Mouse (Mus musculus): ENCODE data around the gene Zbp1. TPM values are rescaled to one million over a fixed set of nuclear protein-coding genes. Genes with fewer than 3 reads are reported as not detected.

The Zbp1 gene
- total and polyA plus RNA-seq, 2 experiments from 2014 or later, result 0.44 to 0.52 TPM

DNA sequence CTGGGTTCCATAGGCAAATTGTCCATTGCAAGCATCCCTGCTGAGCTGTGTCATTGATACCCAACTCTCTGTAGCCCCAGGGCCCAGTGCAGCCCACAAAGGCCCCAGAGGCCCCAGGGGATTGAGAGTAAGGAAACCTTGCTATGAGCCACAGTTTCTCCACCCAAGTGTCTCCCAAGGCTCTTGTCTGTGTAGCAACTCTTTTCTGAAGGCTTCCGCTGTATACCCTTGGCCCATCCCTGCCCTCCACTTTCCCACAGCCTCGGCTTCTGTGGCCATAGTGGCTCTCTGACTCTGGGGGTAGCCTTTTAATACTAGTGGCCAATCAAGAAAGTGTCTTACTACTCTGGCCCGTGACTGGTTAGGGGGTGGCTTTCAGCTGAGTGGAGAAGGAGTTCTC lies 15.0 kb downstream of the Zbp1 start:
- H3K9me3 ChIP-seq (ENCODE audit: low read length), result 0 out of 2 replicates have a peak, but pooled peaks cover 4% of the 10 kb centered on the region
- no peak for TF ChIP-seq CTCF (IDR thresholded peaks at IDR 0.05; ENCODE audit: low read depth)
- H3K27ac ChIP-seq (ENCODE audit: low read depth, low read length), result no peak overlapping the region
- no peak overlapping the region for H3K9ac ChIP-seq
- WGBS, result 77% methylated on average over 3 of the region's 3 CpGs
- no peak overlapping the region for H3K4me3 ChIP-seq (ENCODE audit: low read depth, low read length)
- no peak for ATAC-seq
- H3K36me3 ChIP-seq (ENCODE audit: insufficient read depth), result no peaks in the 10 kb centered on the region
- H3K4me1 ChIP-seq (ENCODE audit: insufficient read depth), result no peaks in the 10 kb centered on the region
- H3K27me3 ChIP-seq (ENCODE audit: insufficient read depth, low read length), result no peaks in the 10 kb centered on the region
- H3K4me2 ChIP-seq (ENCODE audit: low read depth), result no peak overlapping the region
- no peak for DNase-seq

DNA sequence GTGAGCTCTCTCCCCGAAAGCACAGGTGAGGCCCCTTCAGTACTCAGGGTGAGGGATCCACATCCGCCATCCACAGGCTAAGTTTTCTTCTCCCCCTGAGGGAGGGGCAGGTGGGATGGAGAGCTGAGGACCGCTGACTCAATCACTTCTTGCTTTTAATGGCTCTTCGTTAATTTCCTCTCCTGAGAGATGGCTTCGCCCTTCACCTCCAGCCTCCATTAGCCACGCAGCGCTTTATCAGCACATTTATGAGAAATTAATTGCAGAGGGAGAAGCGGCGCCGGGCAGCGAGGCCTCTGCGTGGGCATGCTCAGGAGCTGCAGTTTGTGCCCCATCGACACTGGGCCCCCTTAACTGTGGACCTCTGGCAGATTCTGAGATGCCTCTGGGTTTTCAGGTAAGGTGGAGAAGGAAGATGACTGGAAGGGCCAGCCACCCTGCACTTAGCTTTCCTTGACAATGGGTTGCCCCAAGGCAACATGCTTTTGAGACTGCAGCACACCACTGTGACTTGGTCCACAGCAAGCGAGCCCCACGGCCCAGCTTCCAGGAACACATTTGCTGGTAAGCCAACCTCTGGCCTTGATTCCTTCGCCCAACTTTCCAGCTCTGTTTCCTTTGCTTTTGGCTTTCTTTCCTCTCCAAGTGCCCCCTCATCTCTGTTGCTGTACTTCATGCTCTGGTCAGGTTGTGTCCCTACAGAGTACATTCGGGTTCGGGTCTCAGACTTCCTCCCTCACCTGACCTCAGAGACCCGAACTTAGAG lies 15.6 kb downstream of the Zbp1 start:
- DNase-seq (no peak), ATAC-seq (no peak)
- Histone ChIP-seq H3K9me3 (ENCODE audit: low read length) (0 out of 2 replicates have a peak, but pooled peaks cover 6% of the 10 kb centered on the region), H3K4me3 (ENCODE audit: low read depth, low read length) (no peak overlapping the region), H3K27ac (ENCODE audit: low read depth, low read length) (no peak overlapping the region), H3K36me3 (ENCODE audit: insufficient read depth) (no peaks in the 10 kb centered on the region), H3K4me1 (ENCODE audit: insufficient read depth) (no peaks in the 10 kb centered on the region), H3K27me3 (ENCODE audit: insufficient read depth, low read length) (no peaks in the 10 kb centered on the region), H3K4me2 (ENCODE audit: low read depth) (no peak overlapping the region), H3K9ac (no peak overlapping the region)
- 81% methylated on average over 19 of the region's 19 CpGs for whole genome bisulfite sequencing
- TF ChIP-seq CTCF (IDR thresholded peaks at IDR 0.05; ENCODE audit: low read depth), result no peak

DNA sequence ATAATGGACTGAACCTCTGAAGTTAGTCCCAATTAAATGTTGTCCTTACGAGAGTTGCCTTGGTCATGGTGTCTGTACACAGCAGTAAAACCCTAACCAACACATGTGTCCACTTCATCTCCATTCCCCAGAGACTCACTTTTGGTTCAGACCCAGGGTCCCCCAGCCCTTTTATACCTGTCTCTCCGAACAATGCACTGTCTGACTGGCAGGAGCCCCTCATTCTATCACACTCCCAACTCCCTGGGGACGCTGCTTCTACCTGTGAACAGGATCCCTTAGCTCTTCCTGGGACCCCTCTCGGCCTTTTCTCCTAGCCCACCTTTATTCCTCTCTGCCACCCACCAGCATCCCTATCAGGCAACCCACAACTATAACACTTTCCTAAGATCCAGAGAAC lies 23.9 kb downstream of the Zbp1 start:
- WGBS, result 88% methylated on average over 4 of the region's 4 CpGs
- no peak for DNase-seq
- Histone ChIP-seq H3K4me2 (ENCODE audit: low read depth) (no peak overlapping the region), H3K4me1 (ENCODE audit: insufficient read depth) (no peaks in the 10 kb centered on the region), H3K27me3 (ENCODE audit: insufficient read depth, low read length) (no peaks in the 10 kb centered on the region), H3K27ac (ENCODE audit: low read depth, low read length) (no peak overlapping the region), H3K9me3 (ENCODE audit: low read length) (0 out of 2 replicates have a peak, but pooled peaks cover 6% of the 10 kb centered on the region), H3K36me3 (ENCODE audit: insufficient read depth) (no peaks in the 10 kb centered on the region), H3K9ac (no peak overlapping the region), H3K4me3 (ENCODE audit: low read depth, low read length) (no peak overlapping the region)
- no peak for ATAC-seq
- TF ChIP-seq CTCF (IDR thresholded peaks at IDR 0.05; ENCODE audit: low read depth), result no peak

DNA sequence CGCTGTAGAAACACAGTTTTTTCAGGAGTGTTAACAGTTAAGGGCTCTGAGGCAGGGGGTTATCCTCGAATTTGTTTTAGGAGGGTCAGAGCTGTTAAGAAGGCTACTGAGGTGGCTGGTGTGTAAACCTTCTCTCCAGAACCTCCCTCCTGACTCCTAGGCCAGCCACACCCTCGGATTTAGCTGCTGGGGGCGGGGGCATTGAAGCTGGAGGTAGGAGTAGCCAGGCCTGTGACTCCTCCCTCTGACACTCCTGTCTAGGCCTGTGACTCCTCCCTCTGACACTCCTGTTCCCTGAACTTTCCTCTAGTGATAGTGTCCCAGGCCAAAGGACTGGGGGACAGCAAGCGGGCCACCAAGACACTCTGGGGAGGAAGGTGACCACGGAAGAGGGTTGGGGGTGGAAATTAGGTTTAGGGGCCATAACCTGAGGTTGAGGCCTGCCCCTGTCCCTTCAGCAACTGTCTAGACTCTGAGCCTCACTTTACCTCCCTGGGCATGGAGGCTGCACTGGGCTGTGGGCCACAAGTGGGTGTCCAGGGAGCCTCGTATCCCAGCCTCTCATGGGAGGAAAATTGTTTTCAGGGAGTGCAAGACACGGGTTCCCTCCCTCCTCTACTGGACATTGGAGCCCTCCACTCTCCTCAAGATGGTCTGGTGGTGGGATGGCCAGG lies 31.4 kb downstream of the Zbp1 start:
- DNase-seq (no peak), ATAC-seq (no peak)
- no peaks in the 10 kb centered on the region for H3K27me3 ChIP-seq (ENCODE audit: insufficient read depth, low read length)
- no peak for TF ChIP-seq CTCF (IDR thresholded peaks at IDR 0.05; ENCODE audit: low read depth)
- H3K36me3 ChIP-seq (ENCODE audit: insufficient read depth), result no peaks in the 10 kb centered on the region
- no peaks in the 10 kb centered on the region for H3K9me3 ChIP-seq (ENCODE audit: low read length)
- H3K4me3 ChIP-seq (ENCODE audit: low read depth, low read length), result no peak overlapping the region
- no peak overlapping the region for H3K9ac ChIP-seq
- no peak overlapping the region for H3K4me2 ChIP-seq (ENCODE audit: low read depth)
- WGBS, result 40% methylated on average over 8 of the region's 8 CpGs
- no peaks in the 10 kb centered on the region for H3K4me1 ChIP-seq (ENCODE audit: insufficient read depth)
- no peak overlapping the region for H3K27ac ChIP-seq (ENCODE audit: low read depth, low read length)

DNA sequence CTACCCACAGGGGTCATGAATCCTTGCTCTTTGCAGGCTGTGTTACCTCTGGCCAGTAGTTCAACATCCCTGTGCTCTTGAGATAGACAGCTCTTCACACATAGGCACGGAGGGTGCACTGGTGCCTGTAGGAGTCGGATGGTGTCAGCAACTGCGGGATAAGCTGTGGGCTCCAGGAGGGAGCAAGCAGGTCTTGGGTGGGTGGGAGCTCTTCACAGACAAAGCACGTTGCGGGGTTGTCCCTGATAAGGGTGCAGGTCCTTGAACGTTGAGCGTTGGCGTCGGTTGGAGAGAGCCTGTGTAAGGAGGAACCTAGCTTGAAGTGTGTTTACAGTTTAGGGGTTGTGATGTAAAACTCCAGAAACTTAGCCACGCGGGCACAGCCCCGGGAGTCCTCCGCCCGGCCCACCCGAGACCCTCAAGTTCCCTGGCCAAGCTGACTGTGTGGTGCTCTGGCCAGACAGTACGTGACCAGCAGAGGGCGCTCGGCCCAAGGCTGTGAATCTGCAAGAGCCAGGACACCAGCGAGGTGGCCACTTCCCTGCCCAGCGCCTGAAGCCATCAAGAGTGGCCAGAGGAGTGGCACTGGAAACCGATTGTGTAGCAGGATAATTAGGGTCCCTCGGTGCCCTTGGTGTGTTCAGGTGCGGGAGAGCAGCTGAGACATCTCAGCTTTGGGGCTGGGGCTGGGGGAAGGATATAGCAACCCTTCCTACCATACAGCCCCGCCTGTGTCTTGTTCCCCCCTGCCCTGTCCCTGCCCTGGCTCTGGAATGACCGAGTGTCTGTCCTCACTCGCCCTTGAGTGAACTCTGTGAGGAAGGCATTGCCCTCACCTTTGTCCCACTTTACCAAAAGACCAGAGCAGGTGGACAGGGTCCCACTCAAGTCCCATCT lies 32.4 kb downstream of the Zbp1 start:
- no peaks in the 10 kb centered on the region for H3K27me3 ChIP-seq (ENCODE audit: insufficient read depth, low read length)
- H3K36me3 ChIP-seq (ENCODE audit: insufficient read depth), result no peaks in the 10 kb centered on the region
- H3K4me3 ChIP-seq (ENCODE audit: low read depth, low read length), result no peak overlapping the region
- H3K4me1 ChIP-seq (ENCODE audit: insufficient read depth), result no peaks in the 10 kb centered on the region
- peak overlapping the region; percentile 17; the same call in 1 of the 2 replicates for H3K4me2 ChIP-seq (ENCODE audit: low read depth)
- ATAC-seq (peak; percentile 83), DNase-seq (peak; percentile 88)
- 33% methylated on average over 26 of the region's 26 CpGs for WGBS
- no peaks in the 10 kb centered on the region for H3K9me3 ChIP-seq (ENCODE audit: low read length)
- no peak overlapping the region for H3K27ac ChIP-seq (ENCODE audit: low read depth, low read length)
- peak; percentile 99 for TF ChIP-seq CTCF (IDR thresholded peaks at IDR 0.05; ENCODE audit: low read depth)
- H3K9ac ChIP-seq, result no peak overlapping the region

DNA sequence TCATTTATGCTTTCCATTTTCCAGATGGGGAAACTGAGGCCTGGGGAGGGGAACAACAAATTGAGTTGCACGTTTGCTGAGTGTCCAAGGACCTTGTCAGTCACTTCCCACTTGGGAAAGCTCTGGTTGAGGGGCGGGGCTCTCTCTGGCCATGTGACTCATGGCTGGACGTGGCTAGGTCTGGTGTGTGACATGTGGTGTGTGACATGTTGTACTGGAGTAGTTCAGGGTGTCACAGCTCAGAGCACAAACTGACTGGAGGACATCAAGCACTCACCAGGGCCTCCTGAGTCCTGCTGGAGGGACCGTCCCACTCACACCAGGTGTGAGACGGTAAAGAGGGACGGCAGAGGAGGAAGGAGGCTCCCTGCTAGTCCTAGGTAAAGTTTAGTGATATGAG lies 33.4 kb downstream of the Zbp1 start:
- Histone ChIP-seq H3K4me2 (ENCODE audit: low read depth) (no peak overlapping the region), H3K9ac (no peak overlapping the region), H3K9me3 (ENCODE audit: low read length) (no peaks in the 10 kb centered on the region), H3K4me1 (ENCODE audit: insufficient read depth) (no peaks in the 10 kb centered on the region), H3K27me3 (ENCODE audit: insufficient read depth, low read length) (no peaks in the 10 kb centered on the region), H3K36me3 (ENCODE audit: insufficient read depth) (no peaks in the 10 kb centered on the region), H3K27ac (ENCODE audit: low read depth, low read length) (no peak overlapping the region), H3K4me3 (ENCODE audit: low read depth, low read length) (no peak overlapping the region)
- DNase-seq (no peak), ATAC-seq (no peak)
- TF ChIP-seq CTCF (IDR thresholded peaks at IDR 0.05; ENCODE audit: low read depth), result no peak
- WGBS, result 69% methylated on average over 6 of the region's 6 CpGs
